Mouse (Mus musculus): ENCODE measurements around the gene Opalin. TPM values are rescaled to one million over a fixed set of nuclear protein-coding genes. Genes with fewer than 3 reads are reported as not detected.

Gene Opalin
- polyA plus RNA-seq, 1 experiment = not detected

- Histone ChIP-seq H3K4me3 (no peak overlapping the region), H3K4me2 (ENCODE audit: low read depth) (peak overlapping the region; percentile 24), H3K79me2 (ENCODE audit: control insufficient read depth, insufficient read depth) (no peaks in the 10 kb centered on the region), H3ac (ENCODE audit: control insufficient read depth, insufficient read length) (no peak overlapping the region), H3K27me3 (ENCODE audit: control insufficient read depth, insufficient read depth, insufficient read length) (peaks cover 3% of the 10 kb centered on the region), H3K36me3 (ENCODE audit: control insufficient read depth, insufficient read depth) (no peaks in the 10 kb centered on the region)
- peak; percentile 30 for TF ChIP-seq USF1 (IDR thresholded peaks at IDR 0.05; ENCODE audit: low read depth)
- TF ChIP-seq MAX (IDR thresholded peaks at IDR 0.05; ENCODE audit: low read depth) = no peak
Measured at GRCm38 (mm10) chr19:41045091-41045770, 31.7 kb downstream of the Opalin start.

- TF ChIP-seq MYOG (IDR thresholded peaks at IDR 0.05; ENCODE audit: control insufficient read depth in 1 of 3, insufficient read depth in 1 of 3, insufficient read length in 2 of 3, low read depth in 2 of 3) (peak in 1 of 3 experiments; percentile 50), MYOD1 (IDR thresholded peaks at IDR 0.05; ENCODE audit: control insufficient read depth in 1 of 3, insufficient read length in 2 of 3, low read depth in 2 of 3) (peak in 1 of 3 experiments; percentile 16), POLR2A (IDR thresholded peaks at IDR 0.05; ENCODE audit: insufficient read length, low read depth) (no peak)
- Histone ChIP-seq H3K4me3 (no peak overlapping the region), H3K36me3 (ENCODE audit: control insufficient read depth, insufficient read depth) (no peaks in the 10 kb centered on the region), H3K4me2 (ENCODE audit: low read depth) (no peak overlapping the region), H3K27me3 (ENCODE audit: control insufficient read depth, insufficient read depth, insufficient read length) (peaks cover under 1% of the 10 kb centered on the region), H3ac (ENCODE audit: control insufficient read depth, insufficient read length) (no peak overlapping the region), H3K79me2 (ENCODE audit: control insufficient read depth, insufficient read depth) (no peaks in the 10 kb centered on the region)
Measured at GRCm38 (mm10) chr19:41039110-41039509, 37.8 kb downstream of the Opalin start.

GRCm38 (mm10) chr19:41035809-41036551 lies 40.9 kb downstream of the Opalin start:
- Histone ChIP-seq H3K4me3 (no peak overlapping the region), H3K4me2 (ENCODE audit: low read depth) (no peak overlapping the region), H3K79me2 (ENCODE audit: control insufficient read depth, insufficient read depth) (no peaks in the 10 kb centered on the region), H3K27me3 (ENCODE audit: control insufficient read depth, insufficient read depth, insufficient read length) (peaks cover 6% of the 10 kb centered on the region), H3K36me3 (ENCODE audit: control insufficient read depth, insufficient read depth) (no peaks in the 10 kb centered on the region), H3ac (ENCODE audit: control insufficient read depth, insufficient read length) (no peak overlapping the region)
- TF ChIP-seq POLR2A (IDR thresholded peaks at IDR 0.05; ENCODE audit: insufficient read length, low read depth) = no peak
- no peak for TF ChIP-seq USF1 (IDR thresholded peaks at IDR 0.05; ENCODE audit: low read depth)
- no peak for TF ChIP-seq MAX (IDR thresholded peaks at IDR 0.05; ENCODE audit: low read depth)
- no peak for TF ChIP-seq E2F4 (IDR thresholded peaks at IDR 0.05; ENCODE audit: insufficient read depth)
- TF ChIP-seq MYOD1 (IDR thresholded peaks at IDR 0.05; ENCODE audit: control insufficient read depth in 1 of 3, insufficient read length in 2 of 3, low read depth in 2 of 3) = no peak
- TF ChIP-seq TCF3 (IDR thresholded peaks at IDR 0.05; ENCODE audit: insufficient read length, low read depth) = no peak
- TF ChIP-seq POLR2AphosphoS2 (IDR thresholded peaks at IDR 0.05; ENCODE audit: insufficient read length, low read depth) = no peak
- no peak for TF ChIP-seq CEBPB (IDR thresholded peaks at IDR 0.05; ENCODE audit: insufficient read depth, poor library complexity, severe bottlenecking)
- TF ChIP-seq TCF12 (IDR thresholded peaks at IDR 0.05; ENCODE audit: insufficient read depth, poor library complexity, severe bottlenecking) = no peak
- TF ChIP-seq REST (IDR thresholded peaks at IDR 0.05; ENCODE audit: insufficient read depth, insufficient read length) = no peak
- TF ChIP-seq SRF (IDR thresholded peaks at IDR 0.05; ENCODE audit: control insufficient read depth, insufficient read length, low read depth) = no peak
- no peak for TF ChIP-seq MYOG (IDR thresholded peaks at IDR 0.05; ENCODE audit: control insufficient read depth in 1 of 3, insufficient read depth in 1 of 3, insufficient read length in 2 of 3, low read depth in 2 of 3)

GRCm38 (mm10) chr19:41031869-41032268 lies 45.0 kb downstream of the Opalin start:
- Histone ChIP-seq H3K27me3 (ENCODE audit: control insufficient read depth, insufficient read depth, insufficient read length) (peaks cover 6% of the 10 kb centered on the region), H3K4me3 (no peak overlapping the region), H3K36me3 (ENCODE audit: control insufficient read depth, insufficient read depth) (no peaks in the 10 kb centered on the region), H3ac (ENCODE audit: control insufficient read depth, insufficient read length) (no peak overlapping the region), H3K79me2 (ENCODE audit: control insufficient read depth, insufficient read depth) (no peaks in the 10 kb centered on the region), H3K4me2 (ENCODE audit: low read depth) (peak overlapping the region; percentile 36)
- TF ChIP-seq POLR2AphosphoS2 (IDR thresholded peaks at IDR 0.05; ENCODE audit: insufficient read length, low read depth) = no peak
- no peak for TF ChIP-seq USF1 (IDR thresholded peaks at IDR 0.05; ENCODE audit: low read depth)
- no peak for TF ChIP-seq E2F4 (IDR thresholded peaks at IDR 0.05; ENCODE audit: insufficient read depth)
- no peak for TF ChIP-seq POLR2A (IDR thresholded peaks at IDR 0.05; ENCODE audit: insufficient read length, low read depth)

- H3K79me2 ChIP-seq (ENCODE audit: control insufficient read depth, insufficient read depth) = no peaks in the 10 kb centered on the region
- peak overlapping the region; percentile 44 for H3K4me2 ChIP-seq (ENCODE audit: low read depth)
- no peak overlapping the region for H3K4me3 ChIP-seq
- no peaks in the 10 kb centered on the region for H3K36me3 ChIP-seq (ENCODE audit: control insufficient read depth, insufficient read depth)
- TF ChIP-seq TCF3 (IDR thresholded peaks at IDR 0.05; ENCODE audit: insufficient read length, low read depth) = no peak
- TF ChIP-seq SRF (IDR thresholded peaks at IDR 0.05; ENCODE audit: control insufficient read depth, insufficient read length, low read depth) = no peak
- TF ChIP-seq MYOG (IDR thresholded peaks at IDR 0.05; ENCODE audit: control insufficient read depth in 1 of 3, insufficient read depth in 1 of 3, insufficient read length in 2 of 3, low read depth in 2 of 3) = no peak
- TF ChIP-seq MAX (IDR thresholded peaks at IDR 0.05; ENCODE audit: low read depth) = no peak
- no peak for TF ChIP-seq USF1 (IDR thresholded peaks at IDR 0.05; ENCODE audit: low read depth)
- TF ChIP-seq REST (IDR thresholded peaks at IDR 0.05; ENCODE audit: insufficient read depth, insufficient read length) = no peak
- TF ChIP-seq CEBPB (IDR thresholded peaks at IDR 0.05; ENCODE audit: insufficient read depth, poor library complexity, severe bottlenecking) = no peak
- TF ChIP-seq POLR2A (IDR thresholded peaks at IDR 0.05; ENCODE audit: insufficient read length, low read depth) = no peak
- TF ChIP-seq TCF12 (IDR thresholded peaks at IDR 0.05; ENCODE audit: insufficient read depth, poor library complexity, severe bottlenecking) = no peak
- no peak for TF ChIP-seq POLR2AphosphoS2 (IDR thresholded peaks at IDR 0.05; ENCODE audit: insufficient read length, low read depth)
- no peak for TF ChIP-seq MYOD1 (IDR thresholded peaks at IDR 0.05; ENCODE audit: control insufficient read depth in 1 of 3, insufficient read length in 2 of 3, low read depth in 2 of 3)
- no peak for TF ChIP-seq E2F4 (IDR thresholded peaks at IDR 0.05; ENCODE audit: insufficient read depth)
- H3ac ChIP-seq (ENCODE audit: control insufficient read depth, insufficient read length) = no peak overlapping the region
- peaks cover 6% of the 10 kb centered on the region for H3K27me3 ChIP-seq (ENCODE audit: control insufficient read depth, insufficient read depth, insufficient read length)
Measured at GRCm38 (mm10) chr19:41031009-41031408, 45.9 kb downstream of the Opalin start.
